Mouse (Mus musculus) brown adipose tissue, adult 24 weeks (tissue): ENCODE results near the gene Arl15. TPM values are rescaled to one million over a fixed set of nuclear protein-coding genes. Genes with fewer than 3 reads are reported as not detected.
A peak's percentile ranks its signal among the peaks of the same experiment; 100 is the strongest.

Experiments used
- H3K27ac ChIP-seq: fragments of 200-500 bp; replicated peaks from 2 replicates; pipeline ENCODE4 v1.5.1; 2012; ENCODE audit warnings: low read depth, mild to moderate bottlenecking, low read length
- H3K4me1 ChIP-seq: fragments of 200-500 bp; 2 replicates; pipeline ENCODE4 v1.6.1; 2012; ENCODE audit warnings: low read length, mixed read lengths; ENCODE audit not compliant: control insufficient read depth, insufficient read depth, insufficient read length
- H3K4me3 ChIP-seq: fragments of 200-500 bp; 2 replicates; pipeline ENCODE4 v1.5.1; 2012; ENCODE audit warnings: low read depth, mild to moderate bottlenecking, low read length, moderate library complexity; ENCODE audit not compliant: insufficient read depth
- polyA plus RNA-seq: library from polyadenylated mRNA; stranded (reverse); fragments of >200 nt; gene quantifications from 2 replicates; pipeline ENCODE4 v1.2.4, GENCODE M21; 2012; ENCODE audit not compliant: missing spikeins, insufficient read depth, insufficient read length

Gene Arl15
- polyA plus RNA-seq, 1 experiment, result 9.0 TPM

DNA sequence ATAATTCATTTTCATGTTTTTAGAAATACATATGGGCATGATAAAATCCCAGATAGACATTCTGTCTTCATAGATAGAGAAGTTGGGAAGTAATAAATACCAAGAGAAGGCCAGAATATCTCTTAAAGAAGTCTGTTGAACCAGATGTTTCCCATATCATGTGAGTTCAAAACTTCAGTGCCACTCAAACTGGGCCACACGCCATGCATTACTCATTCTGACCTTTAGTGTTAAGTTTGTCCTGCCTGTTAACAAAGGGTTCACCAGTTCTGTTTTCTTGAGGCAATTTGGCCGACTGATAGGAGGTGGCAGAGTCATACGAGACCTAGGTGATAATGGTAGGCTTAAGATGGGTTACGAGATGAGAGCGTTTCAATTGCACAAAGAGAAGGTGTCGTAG, 71.1 kb downstream of the Arl15 start:
- Histone ChIP-seq H3K4me3 (no peak overlapping the region), H3K27ac (no peak overlapping the region), H3K4me1 (peaks cover 9% of the 10 kb centered on the region; the same call in 1 of the 2 replicates)

DNA sequence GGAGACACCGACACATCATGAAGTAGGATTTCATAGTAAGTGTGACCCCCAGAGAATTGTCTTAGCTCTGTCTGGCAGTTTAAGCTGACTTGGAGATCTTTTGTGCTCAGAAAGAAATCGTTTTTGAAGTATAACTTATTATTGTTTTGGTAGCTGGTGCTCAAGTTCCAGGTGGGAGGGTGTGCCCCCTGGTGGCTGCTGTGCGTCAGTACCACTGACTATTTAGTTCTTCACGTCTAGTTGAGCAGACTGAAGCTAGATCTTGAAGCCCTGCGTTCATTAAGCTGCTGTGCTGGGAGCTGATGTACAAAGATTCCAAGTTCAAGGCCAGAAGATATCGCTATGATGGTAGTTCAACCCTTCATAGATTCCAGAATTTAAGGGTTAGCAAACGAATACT, 71.5 kb downstream of the Arl15 start:
- no peak overlapping the region for H3K27ac ChIP-seq
- peaks cover 11% of the 10 kb centered on the region for H3K4me1 ChIP-seq
- no peak overlapping the region for H3K4me3 ChIP-seq

DNA sequence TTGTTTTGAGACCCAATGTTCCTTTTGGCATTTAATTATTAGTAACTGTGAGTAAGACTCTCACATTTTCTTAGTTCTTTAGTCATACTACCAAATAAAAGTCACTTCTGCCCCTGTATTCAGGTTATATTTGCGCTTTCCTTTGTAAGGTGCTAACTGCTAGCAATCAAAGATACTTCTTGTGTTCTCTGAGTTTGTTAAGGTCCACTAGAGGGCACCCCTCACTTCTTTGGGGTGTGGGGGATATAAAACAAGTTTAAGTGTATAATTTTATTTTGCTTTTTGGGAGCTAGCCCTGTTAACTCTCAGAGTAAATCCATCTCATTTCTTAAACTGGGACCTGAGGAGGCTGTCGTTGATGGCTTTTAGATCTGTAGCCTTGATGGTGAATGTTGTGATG, 73.4 kb downstream of the Arl15 start:
- Histone ChIP-seq H3K4me1 (peaks cover 20% of the 10 kb centered on the region), H3K27ac (no peak overlapping the region), H3K4me3 (no peak overlapping the region)

DNA sequence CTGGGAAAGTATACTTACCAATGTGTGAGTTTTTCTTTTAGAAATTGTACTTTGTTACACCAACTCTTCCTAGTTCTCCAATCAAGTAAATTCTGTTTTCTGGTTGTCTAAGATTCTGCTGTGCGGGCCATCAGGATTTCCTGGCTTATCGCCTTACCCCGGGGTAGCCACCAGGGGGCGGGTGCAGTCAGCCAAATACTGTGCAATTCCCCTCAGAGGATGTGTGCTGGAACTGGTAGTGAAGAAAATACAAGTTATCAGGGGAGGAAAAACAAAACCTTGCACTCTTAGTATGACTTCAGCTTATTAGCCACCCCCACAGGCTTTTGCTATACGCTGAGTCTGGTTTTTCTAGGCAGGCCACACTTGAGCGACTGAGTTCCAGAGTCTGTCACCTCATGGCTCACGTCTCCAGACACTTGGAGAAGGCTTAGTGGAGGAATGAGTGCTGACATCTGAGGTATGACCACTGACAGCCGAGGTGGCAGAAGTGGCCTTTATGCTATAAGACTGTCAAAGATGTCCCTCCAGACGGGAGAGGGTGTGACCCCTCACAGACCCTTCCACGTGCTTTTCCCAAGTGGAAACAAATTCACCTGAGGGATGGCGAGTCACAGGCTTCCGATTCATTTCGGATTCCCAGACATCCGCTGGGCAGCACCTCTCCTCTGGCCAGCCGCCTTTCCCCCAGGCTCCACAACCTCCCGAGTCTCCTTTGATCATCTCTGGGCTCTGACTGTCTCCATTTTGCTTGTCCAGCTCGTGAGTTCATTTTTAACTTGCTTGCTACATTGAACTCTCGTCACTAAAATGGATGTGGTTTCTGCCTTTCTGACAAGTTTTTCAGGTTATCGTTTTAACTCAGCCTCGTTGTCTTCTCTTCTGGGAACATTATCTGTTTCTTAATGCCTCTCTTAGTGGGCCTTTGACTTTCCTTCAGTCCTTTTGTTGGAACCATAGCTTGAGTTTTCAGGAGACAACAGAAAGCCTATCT, 75.2 kb downstream of the Arl15 start:
- peaks cover 18% of the 10 kb centered on the region for H3K4me1 ChIP-seq
- H3K4me3 ChIP-seq, result no peak overlapping the region
- H3K27ac ChIP-seq, result 0 out of 2 replicates have a peak overlapping the region, but pooled peaks have one; percentile 0

DNA sequence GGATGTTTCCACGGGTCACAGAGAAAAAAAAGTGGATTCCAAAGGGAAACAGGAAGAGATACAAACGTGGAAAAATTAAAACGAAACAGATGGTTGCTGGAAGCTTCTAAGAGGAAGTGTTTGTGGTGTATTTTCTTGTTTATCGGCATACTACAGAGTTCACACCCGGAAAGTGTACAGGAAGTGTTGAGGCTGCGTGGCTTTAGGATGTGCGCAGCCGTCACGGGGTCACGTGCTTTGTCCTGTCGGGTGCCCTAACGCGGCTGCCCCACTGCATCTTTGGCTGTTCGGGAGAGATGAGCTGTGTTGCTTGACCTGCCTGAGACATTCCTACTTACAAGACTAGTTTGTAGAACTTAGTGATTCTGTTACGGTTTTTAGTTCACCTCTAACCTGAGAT, 76.1 kb downstream of the Arl15 start:
- no peak overlapping the region; the same call in 1 of the 2 replicates for H3K27ac ChIP-seq
- H3K4me1 ChIP-seq, result peaks cover 18% of the 10 kb centered on the region
- peak overlapping the region; percentile 31 for H3K4me3 ChIP-seq

DNA sequence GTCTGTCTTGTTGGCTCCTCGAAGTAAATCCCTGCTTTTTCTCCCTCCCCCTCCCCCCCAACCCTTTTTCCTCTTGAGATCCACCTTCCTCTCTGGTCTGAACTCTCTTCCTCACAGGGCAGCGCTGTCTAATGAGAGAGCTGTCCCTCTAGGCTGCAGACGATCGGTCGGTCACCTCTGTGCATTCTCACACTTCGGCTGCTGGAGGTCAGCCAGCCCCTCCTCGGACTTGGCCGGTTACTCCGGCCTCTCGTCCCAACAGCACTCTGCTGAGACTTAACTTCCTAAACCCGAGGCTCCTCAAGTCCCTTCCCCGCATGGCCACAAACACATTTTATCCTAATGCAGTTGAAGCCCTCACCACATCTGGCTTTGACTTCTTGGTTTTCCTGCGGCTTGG, 77.5 kb downstream of the Arl15 start:
- no peak overlapping the region; the same call in 1 of the 2 replicates for H3K4me3 ChIP-seq

DNA sequence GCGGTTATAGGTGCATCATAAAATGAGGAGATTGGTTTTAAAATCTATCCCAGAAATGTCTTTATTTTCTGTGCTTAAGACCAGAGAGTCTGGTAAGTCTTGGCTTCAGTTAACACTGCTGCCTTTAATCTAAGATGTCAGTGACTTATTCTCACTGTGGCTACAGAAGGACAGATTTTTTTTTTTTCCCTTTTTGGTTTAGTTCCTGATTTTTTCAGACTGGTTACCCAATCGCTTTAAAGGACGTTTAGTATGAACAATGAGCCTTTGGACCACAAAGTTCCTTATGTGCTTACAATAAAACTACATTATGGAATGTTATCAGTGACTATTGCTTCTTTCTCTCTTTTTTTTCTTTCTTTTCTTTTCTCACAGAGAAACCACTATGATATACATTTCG, 81.4 kb downstream of the Arl15 start:
- Histone ChIP-seq H3K4me1 (peaks cover 11% of the 10 kb centered on the region), H3K27ac (no peak overlapping the region)

More for the DNA sequence above, 77.5 kb downstream of the Arl15 start:
- peak overlapping the region; percentile 39; the same call in 1 of the 2 replicates for H3K27ac ChIP-seq
- H3K4me1 ChIP-seq, result peaks cover 18% of the 10 kb centered on the region

DNA sequence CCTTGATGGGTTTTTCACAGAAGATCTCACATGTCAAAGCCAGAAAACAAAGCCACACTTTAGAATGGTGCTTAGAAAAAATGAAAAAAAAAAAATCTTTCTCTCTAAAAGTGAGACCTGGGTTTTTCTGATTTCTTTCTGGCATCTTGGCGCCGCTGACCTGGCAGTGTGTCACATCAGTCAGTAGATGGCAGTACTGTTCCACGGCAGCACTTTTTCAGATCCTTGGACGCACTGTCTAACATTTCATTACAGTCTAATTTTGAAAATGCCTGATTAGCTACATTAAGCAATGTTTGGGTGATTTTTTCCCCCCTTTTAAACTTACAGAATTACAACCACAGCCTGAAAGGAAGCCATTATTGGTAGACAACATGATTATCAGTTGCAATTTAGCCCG, 83.1 kb downstream of the Arl15 start:
- H3K27ac ChIP-seq, result no peak overlapping the region
- no peaks in the 10 kb centered on the region; the same call in 1 of the 2 replicates for H3K4me1 ChIP-seq
- H3K4me3 ChIP-seq, result no peak overlapping the region

More for the DNA sequence above, 81.4 kb downstream of the Arl15 start:
- H3K4me3 ChIP-seq, result no peak overlapping the region

DNA sequence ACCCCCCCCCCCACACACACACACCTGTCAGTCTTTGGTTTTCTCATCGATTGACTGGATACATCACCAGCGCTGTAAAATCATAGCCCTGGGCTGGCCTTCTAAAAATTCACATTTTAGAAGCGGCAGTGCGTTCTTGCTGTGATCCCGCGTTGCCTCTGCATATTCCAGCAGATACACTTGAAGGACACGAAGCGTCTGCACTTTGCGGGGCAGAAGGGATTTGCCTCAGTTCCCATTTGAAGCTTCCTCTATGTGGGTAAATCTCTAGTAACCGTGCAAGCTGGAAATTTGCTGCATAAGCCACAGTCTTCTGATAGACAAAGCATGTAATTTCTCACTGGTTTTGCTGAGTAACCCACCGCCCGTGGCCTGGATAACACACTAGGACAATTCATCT, 84.3 kb downstream of the Arl15 start:
- Histone ChIP-seq H3K4me1 (no peaks in the 10 kb centered on the region; the same call in 1 of the 2 replicates), H3K4me3 (no peak overlapping the region), H3K27ac (no peak overlapping the region)

DNA sequence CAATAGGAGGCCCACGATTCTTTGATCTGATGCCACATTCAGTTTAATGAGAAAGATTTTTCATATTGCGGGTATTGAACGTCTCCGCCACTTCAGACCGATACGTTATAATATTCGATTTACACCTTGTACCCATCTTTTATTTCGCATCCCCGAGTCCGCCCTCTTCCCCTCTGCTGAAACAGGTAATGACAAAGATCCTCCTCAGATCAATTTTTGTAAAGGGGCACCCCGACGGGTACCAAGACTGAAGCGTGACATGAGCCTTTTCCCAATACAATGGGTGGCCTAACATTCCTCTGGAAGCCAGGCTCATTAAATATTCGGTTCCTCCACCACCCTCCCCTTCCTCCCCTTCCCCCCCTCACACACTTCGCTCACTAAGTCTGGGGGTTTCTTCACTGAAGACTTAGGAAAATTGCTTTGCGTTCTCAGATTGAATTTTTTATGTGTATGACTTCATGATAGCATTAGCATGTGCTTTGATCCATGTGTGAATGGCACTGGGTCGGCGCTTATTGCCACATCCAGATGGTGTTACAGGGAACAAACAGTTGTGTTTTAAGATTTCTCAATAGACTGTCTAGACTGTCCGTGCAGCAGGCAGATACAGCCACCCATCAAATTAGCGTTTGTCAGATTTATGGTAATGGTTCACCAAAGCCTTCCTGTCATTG, 85.5 kb downstream of the Arl15 start:
- Histone ChIP-seq H3K27ac (no peak overlapping the region), H3K4me1 (no peaks in the 10 kb centered on the region; the same call in 1 of the 2 replicates), H3K4me3 (no peak overlapping the region)

DNA sequence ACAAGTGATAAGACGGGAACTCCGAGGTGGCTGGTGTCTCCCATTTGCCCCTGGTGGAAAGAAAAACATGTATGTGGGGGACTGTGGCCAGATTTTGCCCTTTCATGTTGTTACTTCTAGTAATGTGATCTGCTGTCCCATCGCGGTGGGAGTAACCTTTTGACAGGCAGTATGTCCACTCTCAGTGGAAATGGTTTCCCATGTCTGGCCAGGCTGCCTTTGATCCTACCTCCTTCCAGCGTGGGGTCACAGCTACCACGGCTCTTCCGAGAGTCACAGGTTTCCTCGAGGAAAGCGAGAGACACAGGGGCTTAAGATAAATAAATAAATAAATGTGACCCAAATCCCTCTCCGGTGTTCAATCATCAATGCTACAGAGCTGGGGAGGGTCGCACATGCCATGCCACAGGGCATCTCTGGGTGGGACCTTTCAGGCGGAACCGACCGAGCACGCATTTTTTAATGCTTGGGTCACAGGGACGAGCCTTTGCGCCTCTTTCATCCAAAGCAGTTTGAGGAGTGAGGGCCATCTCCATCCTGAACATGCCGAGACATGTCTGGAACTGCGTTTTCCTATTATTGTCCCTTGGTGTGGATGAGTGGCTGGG, 86.4 kb downstream of the Arl15 start:
- no peaks in the 10 kb centered on the region for H3K4me1 ChIP-seq
- H3K27ac ChIP-seq, result no peak overlapping the region
- no peak overlapping the region for H3K4me3 ChIP-seq

DNA sequence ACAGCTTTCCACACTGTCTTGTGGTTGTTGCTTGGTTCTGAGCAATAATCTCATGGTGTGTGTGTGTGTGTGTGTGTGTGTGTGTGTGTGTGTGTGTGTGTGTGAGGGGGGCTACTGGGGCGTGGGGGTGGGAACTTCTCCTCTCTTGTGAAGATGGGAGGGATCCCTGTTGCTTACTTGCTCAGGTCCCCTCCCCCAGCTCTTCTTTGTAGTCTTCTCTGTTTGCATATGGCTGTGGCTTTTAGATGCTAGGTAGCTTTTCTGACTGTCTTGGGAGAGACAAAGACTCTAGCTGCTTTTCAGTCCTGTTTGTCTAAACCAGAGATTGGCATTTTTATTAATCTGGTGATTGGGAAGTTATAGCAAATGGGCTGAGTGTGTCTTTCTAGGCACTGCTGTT, 88.7 kb downstream of the Arl15 start:
- no peak overlapping the region for H3K27ac ChIP-seq
- H3K4me1 ChIP-seq, result no peaks in the 10 kb centered on the region
- no peak overlapping the region for H3K4me3 ChIP-seq

DNA sequence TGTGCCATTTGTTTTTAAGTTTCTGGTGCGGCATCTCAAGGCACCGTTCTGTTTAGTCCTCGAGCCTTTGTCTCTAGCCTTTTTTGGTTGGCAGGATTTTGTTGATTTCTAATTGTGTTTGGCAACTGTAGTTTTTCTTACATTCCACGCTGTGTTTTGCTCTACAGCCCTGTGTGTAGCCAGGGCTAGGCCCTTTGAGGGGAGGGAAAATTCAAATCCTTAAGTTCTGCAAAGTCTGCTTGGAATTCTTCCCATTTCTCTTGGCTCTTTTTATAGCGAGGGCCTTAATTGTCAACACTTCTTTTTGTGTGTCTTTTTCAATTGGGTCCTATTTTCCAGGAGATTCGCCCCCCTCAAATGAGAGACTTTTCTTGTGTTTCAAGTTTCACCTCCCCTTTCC, 92.8 kb downstream of the Arl15 start:
- H3K27ac ChIP-seq, result no peak overlapping the region
- no peak overlapping the region for H3K4me3 ChIP-seq
- H3K4me1 ChIP-seq, result no peaks in the 10 kb centered on the region

DNA sequence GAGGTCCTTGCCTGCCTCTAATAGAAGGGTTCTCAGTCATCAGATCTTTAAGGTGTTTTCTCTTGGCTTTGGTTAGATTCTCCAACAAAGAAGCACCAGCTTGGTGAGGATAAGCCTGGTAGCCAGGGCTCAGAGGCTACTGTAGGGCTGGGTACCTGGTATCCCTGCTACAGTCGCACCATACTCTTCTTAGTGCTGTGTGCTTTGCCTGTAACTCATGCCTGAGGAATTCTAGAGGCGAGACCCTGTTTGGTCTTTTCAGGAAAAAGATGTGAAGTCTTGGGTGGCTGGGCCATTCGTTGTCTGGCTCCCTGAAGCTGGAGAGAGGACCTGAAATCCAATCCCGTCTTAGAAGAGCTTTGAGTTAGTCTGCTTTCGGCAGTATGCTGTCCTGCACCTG, 93.8 kb downstream of the Arl15 start:
- Histone ChIP-seq H3K27ac (no peak overlapping the region), H3K4me3 (no peak overlapping the region), H3K4me1 (no peaks in the 10 kb centered on the region)

DNA sequence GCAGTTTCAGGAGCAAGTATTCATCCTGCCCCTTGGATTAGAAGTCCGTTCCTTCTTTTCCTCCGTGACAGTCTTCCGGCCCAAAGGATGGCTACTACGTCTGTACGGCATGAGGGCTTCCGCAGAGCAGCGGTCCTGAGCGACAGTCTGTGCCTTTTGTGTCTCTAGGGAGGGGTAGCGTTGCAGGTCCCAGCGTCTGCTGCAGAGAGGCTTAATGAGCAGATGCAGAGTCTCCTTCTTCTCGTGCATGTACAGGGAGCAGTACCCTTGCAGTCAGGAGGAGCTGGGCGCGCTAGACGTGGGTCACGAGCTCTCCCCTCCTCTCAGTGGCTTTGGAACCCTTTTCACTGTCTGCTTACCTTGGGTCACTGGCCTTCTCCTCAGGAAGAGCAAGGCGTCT, 94.4 kb downstream of the Arl15 start:
- no peak overlapping the region for H3K27ac ChIP-seq
- no peaks in the 10 kb centered on the region for H3K4me1 ChIP-seq
- no peak overlapping the region for H3K4me3 ChIP-seq
